Mouse (Mus musculus) stomach, embryonic 14.5 days (tissue): ENCODE results near the gene Eif4a1. TPM values are rescaled to one million over a fixed set of nuclear protein-coding genes. Genes with fewer than 3 reads are reported as not detected.

Source experiments
- ATAC-seq: fragments of 200-750 bp; cut with Nextera tagmentation; 2 replicates; pipeline ENCODE4 v1.8.0; 2017; ENCODE audit warnings: low read depth, moderate TSS enrichment; ENCODE audit not compliant: insufficient number of reproducible peaks, insufficient read depth, low FRiP score
- H3K27ac ChIP-seq: fragments of 300-500 bp; sonication (generic); 2 replicates; pipeline ENCODE4 v1.5.1; 2014; ENCODE audit warnings: mild to moderate bottlenecking, low read length, moderate library complexity, mixed read lengths
- H3K27me3 ChIP-seq: fragments of 300-500 bp; sonication (generic); 2 replicates; pipeline ENCODE4 v1.6.1; 2014; ENCODE audit warnings: low read length, control low read depth, mixed read lengths; ENCODE audit not compliant: control insufficient read depth, insufficient read depth
- H3K36me3 ChIP-seq: fragments of 300-500 bp; sonication (generic); 2 replicates; pipeline ENCODE4 v1.6.1; 2014; ENCODE audit warnings: mild to moderate bottlenecking, control low read depth, low read length, moderate library complexity, mixed read lengths; ENCODE audit not compliant: control insufficient read depth, insufficient read depth
- H3K4me1 ChIP-seq: fragments of 300-500 bp; sonication (generic); 2 replicates; pipeline ENCODE4 v1.6.1; 2014; ENCODE audit warnings: low read length, control low read depth, mixed read lengths; ENCODE audit not compliant: control insufficient read depth, insufficient read depth
- H3K4me2 ChIP-seq: fragments of 300-500 bp; sonication (generic); replicated peaks from 2 replicates; pipeline ENCODE4 v1.6.1; 2014; ENCODE audit warnings: low read depth, low read length, control low read depth
- H3K4me3 ChIP-seq: fragments of 300-500 bp; sonication (generic); 2 replicates; pipeline ENCODE4 v1.5.1; 2014; ENCODE audit warnings: low read depth, low read length, control low read depth
- H3K9ac ChIP-seq: fragments of 300-500 bp; sonication (generic); replicated peaks from 2 replicates; pipeline ENCODE4 v1.6.1; 2014; ENCODE audit warnings: low read depth, mild to moderate bottlenecking, control low read depth, low read length, moderate library complexity, mixed read lengths
- H3K9me3 ChIP-seq: fragments of 300-500 bp; sonication (generic); 2 replicates; pipeline ENCODE4 v1.6.1; 2016; ENCODE audit warnings: low read depth, low read length, control low read depth; ENCODE audit not compliant: control insufficient read depth
- WGBS: fragments of 180-500 bp; shearing (Covaris S2); extraction: QIAGEN DNeasy Blood & Tissue Kit; methylation state at CpG from one replicate; pipeline ENCODE4 v1.1.7; 2014; 5-methylcytosine and 5-hydroxymethylcytosine counted together
- polyA plus RNA-seq: library from polyadenylated mRNA; unstranded; fragments of >200 nt; fragmentation: Nextera tagmentation; extraction: Ambion mirVana; gene quantifications from 2 replicates; pipeline ENCODE4 v1.2.1, GENCODE M21; 2014

Gene Eif4a1
- polyA plus RNA-seq, 1 experiment from 2014 or later, result 654 TPM

DNA sequence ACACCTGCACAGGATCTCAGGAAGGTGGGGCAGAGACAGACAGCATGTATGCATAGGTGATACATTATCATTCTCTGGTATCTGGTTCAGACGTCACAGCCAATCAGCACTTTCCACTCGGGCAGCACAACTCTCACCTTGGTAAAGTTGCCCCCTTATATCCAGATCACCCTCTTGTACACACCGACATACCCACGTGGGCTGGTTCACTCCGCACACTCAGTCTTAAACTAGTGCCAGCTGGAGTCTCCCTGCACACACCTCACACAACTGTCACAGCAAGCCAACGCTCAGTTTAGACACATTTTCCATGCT is 22.8 kb upstream of the Eif4a1 start:
- peak; percentile 50; the same call in 1 of the 2 replicates for ATAC-seq
- Histone ChIP-seq H3K4me3 (peak overlapping the region; percentile 50), H3K9me3 (no peaks in the 10 kb centered on the region), H3K36me3 (no peaks in the 10 kb centered on the region), H3K4me1 (no peaks in the 10 kb centered on the region; the same call in 1 of the 2 replicates), H3K27ac (no peak overlapping the region), H3K27me3 (no peaks in the 10 kb centered on the region), H3K9ac (peak overlapping the region; percentile 54), H3K4me2 (peak overlapping the region; percentile 72)
- 21% methylated on average over 6 of the region's 6 CpGs for WGBS

DNA sequence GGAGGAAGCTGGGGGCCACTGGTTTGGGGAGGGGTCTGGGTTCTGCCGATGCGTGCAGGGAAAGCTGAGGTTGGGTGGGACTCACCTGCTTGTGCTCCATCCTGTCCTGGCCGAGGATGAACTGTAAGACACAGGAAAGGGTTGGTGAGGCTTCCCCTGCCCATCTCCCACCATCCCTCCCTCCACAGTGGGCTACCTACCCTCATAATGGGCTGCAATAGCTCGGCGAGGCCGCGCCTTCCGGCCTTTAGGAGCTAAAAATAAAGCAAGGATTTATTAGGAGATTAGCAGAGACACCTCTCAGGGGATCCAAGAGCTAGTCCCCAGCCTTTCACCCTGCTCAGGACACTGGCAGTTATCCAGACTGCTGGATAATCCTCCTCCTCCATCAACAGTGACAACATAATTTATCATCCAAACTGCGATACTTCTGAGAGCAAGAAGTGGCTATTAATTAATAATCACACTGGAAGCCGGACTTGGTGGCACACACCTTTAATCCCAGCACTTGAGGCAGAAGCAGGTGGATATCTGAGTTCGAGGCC is 21.3 kb upstream of the Eif4a1 start:
- no peaks in the 10 kb centered on the region for H3K9me3 ChIP-seq
- no peak overlapping the region for H3K27ac ChIP-seq
- H3K4me1 ChIP-seq, result no peaks in the 10 kb centered on the region; the same call in 1 of the 2 replicates
- 49% methylated on average over 11 of the region's 11 CpGs for WGBS
- H3K4me3 ChIP-seq, result no peak overlapping the region
- H3K9ac ChIP-seq, result no peak overlapping the region
- H3K36me3 ChIP-seq, result no peaks in the 10 kb centered on the region
- ATAC-seq, result no peak
- no peak overlapping the region for H3K4me2 ChIP-seq
- H3K27me3 ChIP-seq, result no peaks in the 10 kb centered on the region

- Histone ChIP-seq H3K4me1 (no peaks in the 10 kb centered on the region; the same call in 1 of the 2 replicates), H3K9me3 (no peaks in the 10 kb centered on the region), H3K4me3 (no peak overlapping the region), H3K27ac (no peak overlapping the region), H3K4me2 (no peak overlapping the region), H3K36me3 (no peaks in the 10 kb centered on the region), H3K9ac (no peak overlapping the region), H3K27me3 (no peaks in the 10 kb centered on the region)
- 78% methylated on average over 6 of the region's 6 CpGs for WGBS
- no peak for ATAC-seq
These were observed 20.6 kb upstream of the Eif4a1 start for GRCm38 (mm10) chr11:69692863-69693262.

DNA sequence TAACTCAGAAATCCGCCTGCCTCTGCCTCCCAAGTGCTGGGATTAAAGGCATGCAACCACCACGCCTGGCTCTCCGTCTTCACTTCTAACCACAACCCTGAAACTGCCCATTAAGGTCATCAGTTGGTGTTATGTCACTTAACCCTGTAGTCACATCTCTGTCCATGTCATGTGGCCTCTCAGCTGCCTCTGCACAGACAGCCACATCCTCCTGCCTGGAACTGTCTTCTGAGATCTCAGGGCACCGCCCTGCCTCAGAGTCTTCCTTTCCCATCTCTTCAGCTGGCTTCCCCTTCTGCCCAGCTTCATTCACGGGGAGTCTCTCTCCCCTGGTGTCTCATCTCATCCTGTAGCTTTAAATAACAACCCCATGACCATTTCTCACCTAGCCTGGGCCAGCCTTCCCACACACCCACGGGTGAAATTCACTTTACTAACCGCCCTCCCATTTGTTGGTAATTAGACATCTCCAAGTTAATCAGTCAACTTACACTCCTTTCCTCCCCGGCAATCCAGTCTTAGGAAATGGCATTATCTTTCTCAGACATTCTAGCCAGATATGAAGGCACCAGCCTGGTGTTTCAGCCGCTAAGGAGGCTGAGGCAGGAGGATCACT is 20.1 kb upstream of the Eif4a1 start:
- no peak overlapping the region for H3K4me3 ChIP-seq

DNA sequence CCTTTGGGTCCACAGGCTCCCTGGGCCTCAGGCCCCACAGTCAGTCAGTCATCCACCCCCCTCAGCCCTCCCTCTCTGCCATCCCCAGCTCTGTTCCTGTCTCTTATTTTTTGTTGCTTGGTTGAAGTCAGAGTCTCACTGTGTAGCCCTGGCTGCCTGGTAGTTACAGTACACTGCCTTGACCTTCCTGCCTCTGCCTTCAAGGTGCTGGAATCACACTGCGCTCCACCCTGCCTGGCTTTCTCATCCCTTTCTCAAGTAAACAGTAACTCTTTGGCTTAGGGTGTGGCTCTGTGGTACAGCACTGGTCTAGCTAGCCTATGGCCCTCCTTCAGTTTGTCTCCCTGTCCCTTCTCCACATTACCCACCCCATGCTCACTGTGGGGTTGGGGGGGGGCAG is 17.7 kb upstream of the Eif4a1 start:
- Histone ChIP-seq H3K36me3 (no peaks in the 10 kb centered on the region), H3K4me1 (peaks cover 12% of the 10 kb centered on the region; the same call in 1 of the 2 replicates), H3K4me3 (no peak overlapping the region), H3K27me3 (no peaks in the 10 kb centered on the region), H3K4me2 (no peak overlapping the region), H3K9ac (no peak overlapping the region), H3K9me3 (no peaks in the 10 kb centered on the region), H3K27ac (no peak overlapping the region)
- 86% methylated on average over 1 of the region's 1 CpGs for WGBS
- no peak for ATAC-seq

More for the DNA sequence above, 20.1 kb upstream of the Eif4a1 start:
- Histone ChIP-seq H3K9ac (no peak overlapping the region), H3K4me2 (no peak overlapping the region), H3K27ac (no peak overlapping the region), H3K36me3 (no peaks in the 10 kb centered on the region), H3K4me1 (no peaks in the 10 kb centered on the region; the same call in 1 of the 2 replicates), H3K27me3 (no peaks in the 10 kb centered on the region), H3K9me3 (no peaks in the 10 kb centered on the region)
- WGBS, result 72% methylated on average over 9 of the region's 9 CpGs
- ATAC-seq, result no peak

DNA sequence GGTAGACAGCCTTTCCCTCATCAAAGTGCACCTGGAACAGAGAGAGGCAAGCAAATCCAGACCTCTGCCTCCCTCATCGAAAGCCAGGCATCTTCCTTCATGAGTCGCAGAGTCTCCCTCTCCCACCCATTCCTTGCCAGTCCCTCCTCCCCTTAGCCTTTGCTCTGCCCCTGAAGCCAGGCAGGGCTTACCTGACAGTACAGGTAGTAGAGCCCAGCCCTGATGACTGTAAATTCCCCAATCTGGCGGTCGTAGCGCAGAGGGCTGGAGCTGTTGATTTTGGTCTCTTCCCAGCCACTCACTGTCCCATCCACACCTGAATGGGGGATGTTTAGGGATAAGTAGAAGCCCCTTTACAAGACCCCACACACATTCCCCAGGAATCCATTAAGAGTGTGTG is 14.8 kb upstream of the Eif4a1 start:
- peaks cover 12% of the 10 kb centered on the region; the same call in 1 of the 2 replicates for H3K4me1 ChIP-seq
- H3K27me3 ChIP-seq, result no peaks in the 10 kb centered on the region
- H3K27ac ChIP-seq, result no peak overlapping the region
- H3K9ac ChIP-seq, result no peak overlapping the region; the same call in 1 of the 2 replicates
- no peaks in the 10 kb centered on the region for H3K9me3 ChIP-seq
- no peak for ATAC-seq
- 50% methylated on average over 5 of the region's 5 CpGs for WGBS
- no peak overlapping the region; the same call in 1 of the 2 replicates for H3K4me2 ChIP-seq
- no peaks in the 10 kb centered on the region for H3K36me3 ChIP-seq
- H3K4me3 ChIP-seq, result no peak overlapping the region

- Histone ChIP-seq H3K9ac (no peak overlapping the region; the same call in 1 of the 2 replicates), H3K27ac (no peak overlapping the region), H3K4me2 (no peak overlapping the region; the same call in 1 of the 2 replicates), H3K4me3 (no peak overlapping the region), H3K36me3 (no peaks in the 10 kb centered on the region), H3K4me1 (peaks cover 12% of the 10 kb centered on the region; the same call in 1 of the 2 replicates), H3K27me3 (no peaks in the 10 kb centered on the region), H3K9me3 (no peaks in the 10 kb centered on the region)
- no peak for ATAC-seq
- WGBS, result 6% methylated on average over 4 of the region's 4 CpGs
These were observed 14.2 kb upstream of the Eif4a1 start for GRCm38 (mm10) chr11:69686377-69686776.

GRCm38 (mm10) chr11:69685526-69686148 is 13.4 kb upstream of the Eif4a1 start, which contains the start of gene Tnfsf13:
Tnfsf13 (minus strand) TSS chr11:69685784.
- Histone ChIP-seq H3K36me3 (no peaks in the 10 kb centered on the region), H3K4me2 (no peak within 1 kb of the TSS; the same call in 1 of the 2 replicates), H3K9me3 (no peaks in the 10 kb centered on the region), H3K4me1 (peaks cover 16% of the 10 kb centered on the region), H3K27me3 (no peaks in the 10 kb centered on the region), H3K27ac (peak within 1 kb of the TSS; percentile 68; the same call in 1 of the 2 replicates), H3K9ac (no peak within 1 kb of the TSS; the same call in 1 of the 2 replicates), H3K4me3 (no peak within 1 kb of the TSS)
- WGBS, result 66% methylated on average over 10 of the region's 10 CpGs
- ATAC-seq, result no peak
